Mouse (Mus musculus): Measurements from ENCODE around the gene Mef2d. TPM values are rescaled to one million over a fixed set of nuclear protein-coding genes. Genes with fewer than 3 reads are reported as not detected.
A peak's percentile ranks its signal among the peaks of the same experiment; 100 is the strongest.

Gene Mef2d
- total RNA-seq (2021): 100 to 1,000 TPM; 210 to 213 TPM
- long read RNA-seq, experiment 1, full-length matches to known transcripts: 26 of 174 reads
- long read RNA-seq, experiment 1, partial matches to known transcripts: 130 of 174 reads
- long read RNA-seq, experiment 1, other reads (novel, unspliced or antisense): 18 of 174 reads
- long read RNA-seq, experiment 2, transcript Mef2d-203 (12 exons, 1,791 nt): major isoform, 7 of 87 reads
- long read RNA-seq, experiment 2, partial matches to known transcripts: 20 of 87 reads
- long read RNA-seq, experiment 2, other reads (novel, unspliced or antisense): 59 of 87 reads

DNA sequence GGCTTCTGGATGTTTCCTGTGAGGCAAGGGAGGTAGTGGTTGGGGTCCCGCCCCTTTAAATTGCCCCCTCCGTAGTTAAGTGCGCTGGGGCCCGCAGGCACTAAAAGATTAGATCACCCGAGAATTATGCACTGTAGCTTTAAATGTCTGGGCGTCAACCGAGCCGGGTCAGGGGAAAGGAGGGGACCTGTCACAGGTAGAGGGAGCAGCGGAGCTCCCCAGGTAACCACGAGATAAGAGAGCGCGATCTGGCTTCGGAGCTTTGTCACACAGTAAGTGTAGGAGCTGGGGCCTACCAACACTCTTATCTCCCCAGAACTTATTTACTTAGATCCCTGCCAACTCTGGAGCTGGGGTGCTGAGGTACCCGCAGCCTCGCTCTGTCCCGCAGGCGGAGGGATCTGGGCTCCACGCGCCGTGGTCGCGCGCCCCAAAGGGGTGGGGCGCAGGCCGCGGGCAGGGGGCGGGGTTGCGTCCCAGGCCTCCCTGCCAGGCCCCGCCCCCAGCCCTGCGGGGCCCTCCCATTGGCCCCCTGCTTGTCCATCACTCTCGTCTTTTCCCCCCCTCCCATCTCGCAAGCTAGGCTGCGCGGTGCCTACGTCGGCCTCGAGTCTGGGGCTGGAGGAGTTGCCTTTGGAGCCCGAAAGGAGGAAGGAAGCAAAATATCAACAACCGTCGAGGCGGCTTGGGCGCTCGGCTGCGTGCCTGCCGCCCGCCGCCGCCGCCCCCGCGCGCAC, at the start of gene Mef2d:
Gene Mef2d, plus strand, starts transcription at position 586 of the 737 bp plus-strand sequence.
- DNase-seq (ENCODE audit: low spot score in 2 of 2): peak; percentile 94 to 95

- DNase-seq (ENCODE audit: low spot score in 2 of 2): no peak
These were observed 48.0 kb upstream of the Mef2d start for GRCm38 (mm10) chr3:88094126-88094525.

DNA sequence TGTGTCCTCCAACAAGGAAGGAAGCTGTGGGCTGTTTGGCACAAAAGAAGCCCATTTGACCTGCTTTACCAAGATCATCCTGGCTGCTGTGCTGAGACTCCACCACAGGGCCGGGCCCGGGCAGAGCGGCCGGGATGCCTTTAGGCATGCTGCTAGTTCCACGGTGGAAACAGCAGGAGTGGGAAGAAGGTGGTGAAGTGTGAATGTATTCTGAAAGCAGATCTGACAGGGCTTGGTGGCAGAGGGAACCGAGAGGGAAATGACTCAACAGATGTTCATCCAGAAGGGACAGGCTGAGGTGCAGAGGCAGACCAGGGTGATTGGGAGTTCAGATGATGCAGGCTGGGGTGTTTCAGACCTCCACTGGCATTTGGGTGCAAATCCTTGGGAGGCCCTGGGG, 44.5 kb upstream of the Mef2d start:
- peak in 1 of 2 experiments; percentile 17 for DNase-seq (ENCODE audit: low spot score in 2 of 2)

DNA sequence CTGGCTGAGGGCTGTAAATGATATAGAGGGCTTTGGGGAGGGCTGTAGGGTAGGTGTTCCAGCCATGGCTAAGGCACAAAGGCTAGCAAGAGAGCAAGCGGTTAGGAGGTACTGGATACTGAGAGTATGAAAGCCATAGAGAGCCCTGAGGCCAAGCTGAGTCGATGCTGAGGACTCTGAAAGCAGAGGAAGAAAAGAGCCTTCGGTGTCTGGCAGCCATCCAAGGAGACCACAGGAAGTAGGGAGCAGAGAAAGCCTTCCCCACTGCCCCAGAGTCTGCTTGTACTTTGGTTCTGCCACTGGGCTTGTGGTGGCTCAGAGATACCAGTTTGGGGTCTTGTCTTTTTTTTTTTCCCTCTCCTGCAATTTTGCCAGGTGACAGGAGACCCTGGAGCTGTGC, 41.9 kb upstream of the Mef2d start:
- DNase-seq (ENCODE audit: low spot score in 2 of 2): no peak

DNA sequence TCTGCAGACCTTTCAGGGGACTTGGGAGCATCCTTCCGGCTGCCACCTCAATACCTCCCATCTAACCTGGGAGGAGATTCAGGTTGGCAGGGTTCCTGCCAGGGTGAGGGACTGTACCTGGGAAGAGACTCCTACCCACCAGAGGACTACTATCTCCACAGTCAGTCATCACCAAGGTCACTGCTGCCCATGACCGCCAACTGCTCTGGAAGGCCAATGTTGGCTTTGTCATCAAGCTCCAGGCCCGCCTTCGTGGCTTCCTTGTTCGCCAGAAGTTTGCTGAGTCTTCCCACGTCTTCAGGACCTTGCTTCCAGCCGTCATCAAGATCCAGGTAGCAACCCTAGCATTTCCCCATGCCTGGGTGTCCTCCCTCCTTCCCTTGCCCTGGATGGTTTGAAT, 40.4 kb upstream of the Mef2d start:
- DNase-seq (ENCODE audit: low spot score in 2 of 2): no peak

DNA sequence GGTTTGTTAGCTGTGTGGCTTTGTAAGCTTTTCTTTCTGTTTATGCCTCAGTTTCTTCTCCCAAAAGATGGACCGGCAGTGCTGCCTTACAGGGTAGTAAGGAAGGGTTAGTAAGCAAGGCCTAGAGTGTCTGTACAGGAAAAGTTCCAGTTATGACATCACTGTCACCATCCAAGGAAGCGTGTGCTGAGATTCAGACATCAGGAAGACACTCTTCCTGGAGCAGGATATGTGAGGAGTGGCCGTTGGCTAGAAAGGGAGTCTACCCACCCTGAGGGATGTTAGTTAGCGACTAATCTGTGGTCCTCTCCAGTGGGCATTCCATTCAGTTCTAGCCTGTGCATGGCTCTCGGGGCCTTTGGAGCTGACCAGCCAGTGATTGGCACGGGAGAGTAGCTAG, 40.0 kb upstream of the Mef2d start:
- no peak for DNase-seq (ENCODE audit: low spot score in 2 of 2)

DNA sequence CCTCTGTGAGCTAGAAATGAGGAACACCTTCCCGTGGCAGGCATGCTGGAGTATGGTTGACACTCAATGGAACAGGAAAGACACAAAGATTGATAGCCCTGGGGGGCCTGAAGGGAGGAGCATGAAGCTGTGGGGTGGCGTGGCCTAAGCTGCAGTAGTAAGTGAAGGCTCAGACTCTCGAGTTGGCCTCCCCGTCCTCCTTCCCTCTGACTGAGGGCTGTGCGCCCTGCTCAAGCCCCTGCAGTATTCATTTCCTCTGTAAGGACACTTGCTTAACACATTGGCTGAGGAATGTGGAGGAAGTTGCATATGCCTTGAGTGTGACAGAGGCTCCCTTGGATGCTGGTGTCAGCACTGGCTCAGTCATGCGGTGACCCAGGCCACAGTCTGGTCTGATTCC, 39.6 kb upstream of the Mef2d start:
- no peak for DNase-seq (ENCODE audit: low spot score in 2 of 2)

DNA sequence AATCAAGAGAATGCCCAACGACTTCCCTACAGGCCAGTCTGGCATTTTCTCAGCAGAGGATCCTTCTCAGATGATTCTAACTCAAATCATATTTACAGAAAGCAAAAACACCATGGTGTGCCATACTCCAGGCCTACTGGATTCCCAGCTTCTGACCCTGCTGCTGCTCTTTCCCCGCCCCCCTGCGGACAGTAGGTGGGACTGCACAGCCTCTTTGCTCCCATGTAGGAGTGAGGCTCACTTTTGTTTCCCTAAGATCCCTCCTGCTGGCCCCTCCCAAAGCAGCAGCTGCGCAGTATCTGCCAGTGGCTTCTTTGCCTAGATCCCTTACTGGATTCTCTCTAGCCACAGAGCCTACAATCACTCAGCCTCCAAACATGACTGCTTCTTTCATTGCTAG, 36.0 kb upstream of the Mef2d start:
- no peak for DNase-seq (ENCODE audit: low spot score in 2 of 2)

DNA sequence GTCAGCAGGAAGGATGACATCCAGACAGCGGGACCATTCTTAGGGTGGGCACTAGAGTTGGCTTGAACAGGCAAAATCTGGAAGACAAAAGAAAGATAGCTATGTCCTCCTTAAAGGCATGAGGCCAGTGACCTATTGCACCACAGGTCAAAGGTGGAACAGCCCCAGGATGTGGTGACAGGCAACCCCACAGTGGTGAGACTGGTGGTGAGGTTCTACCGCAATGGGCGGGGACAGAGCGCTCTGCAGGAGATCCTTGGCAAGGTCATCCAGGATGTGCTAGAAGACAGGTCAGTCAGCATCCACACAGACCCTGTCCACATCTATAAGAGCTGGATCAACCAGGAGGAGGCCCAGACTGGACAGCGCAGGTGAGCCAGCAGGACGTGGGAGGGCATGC, 33.0 kb upstream of the Mef2d start:
- DNase-seq (ENCODE audit: low spot score in 2 of 2): no peak

- no peak for DNase-seq (ENCODE audit: low spot score in 2 of 2)
These were observed 27.8 kb upstream of the Mef2d start for GRCm38 (mm10) chr3:88114396-88114795.

GRCm38 (mm10) chr3:88120117-88120651, 22.0 kb upstream of the Mef2d start:
- DNase-seq (ENCODE audit: low spot score in 2 of 2): no peak

GRCm38 (mm10) chr3:88121164-88122131, 20.7 kb upstream of the Mef2d start:
- peak in 1 of 2 experiments; percentile 17 for DNase-seq (ENCODE audit: low spot score in 2 of 2)

- no peak for DNase-seq (ENCODE audit: low spot score in 2 of 2)
These were observed 17.0 kb upstream of the Mef2d start for GRCm38 (mm10) chr3:88125195-88125594.

DNA sequence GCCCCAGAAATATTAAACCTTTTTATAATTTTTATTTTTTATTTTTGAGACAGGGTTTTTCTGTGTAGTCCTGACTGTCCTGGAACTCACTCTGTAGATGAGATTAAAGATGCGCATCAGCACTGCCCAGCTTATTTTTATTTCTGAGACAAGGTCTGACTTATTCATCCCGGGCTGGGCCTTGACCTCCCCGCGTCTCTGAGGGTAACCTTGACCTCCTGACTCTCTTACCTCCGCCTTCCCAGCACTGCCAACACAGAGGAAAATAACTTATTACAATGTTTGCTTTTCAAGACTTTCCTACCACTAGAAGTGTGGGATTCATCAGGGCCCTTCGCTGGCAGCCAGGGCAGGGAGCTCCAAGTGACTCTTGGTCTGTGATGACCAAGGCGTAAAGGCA, 16.0 kb upstream of the Mef2d start:
- DNase-seq (ENCODE audit: low spot score in 2 of 2): no peak

- no peak for DNase-seq (ENCODE audit: low spot score in 2 of 2)
These were observed 14.5 kb upstream of the Mef2d start for GRCm38 (mm10) chr3:88127636-88128035.

DNA sequence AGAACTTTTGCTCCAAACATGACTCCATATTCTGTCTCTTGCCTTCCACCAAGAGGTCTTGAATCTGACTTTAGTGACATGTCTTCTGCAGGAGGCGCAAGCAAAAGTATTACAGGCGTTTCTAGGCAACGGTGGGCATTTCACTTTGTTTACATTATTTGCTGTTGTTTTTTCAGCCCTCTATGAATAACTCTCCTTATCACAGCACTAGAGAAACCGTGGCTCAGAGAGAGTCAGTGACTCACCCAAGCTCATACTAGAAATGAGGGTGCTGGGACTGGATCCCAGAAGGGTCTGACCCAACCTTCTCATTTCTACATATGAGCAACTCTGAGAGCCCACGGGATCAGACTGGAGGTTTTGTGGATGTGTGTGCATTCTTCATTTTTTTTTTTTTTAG, 14.1 kb upstream of the Mef2d start:
- DNase-seq (ENCODE audit: low spot score in 2 of 2): no peak

DNA sequence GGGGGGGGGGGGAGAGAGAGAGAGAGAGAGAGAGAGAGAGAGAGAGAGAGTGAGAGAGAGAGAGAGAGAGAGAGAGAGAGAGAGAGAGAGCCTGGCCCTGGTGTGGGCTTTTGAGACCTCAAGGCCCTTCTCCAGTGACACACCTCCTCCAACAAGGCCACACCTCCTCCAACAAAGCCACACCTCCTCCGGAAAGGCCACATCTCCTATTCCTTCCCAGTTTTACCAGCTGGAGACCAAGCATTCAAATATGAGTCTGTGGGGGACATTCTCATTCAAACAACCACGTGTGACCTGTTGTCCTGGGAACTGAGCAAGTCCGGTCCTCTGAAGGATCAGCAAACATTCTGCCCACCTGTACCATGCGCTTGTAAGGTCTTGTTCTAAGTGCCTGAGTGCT, 13.2 kb upstream of the Mef2d start:
- no peak for DNase-seq (ENCODE audit: low spot score in 2 of 2)

DNA sequence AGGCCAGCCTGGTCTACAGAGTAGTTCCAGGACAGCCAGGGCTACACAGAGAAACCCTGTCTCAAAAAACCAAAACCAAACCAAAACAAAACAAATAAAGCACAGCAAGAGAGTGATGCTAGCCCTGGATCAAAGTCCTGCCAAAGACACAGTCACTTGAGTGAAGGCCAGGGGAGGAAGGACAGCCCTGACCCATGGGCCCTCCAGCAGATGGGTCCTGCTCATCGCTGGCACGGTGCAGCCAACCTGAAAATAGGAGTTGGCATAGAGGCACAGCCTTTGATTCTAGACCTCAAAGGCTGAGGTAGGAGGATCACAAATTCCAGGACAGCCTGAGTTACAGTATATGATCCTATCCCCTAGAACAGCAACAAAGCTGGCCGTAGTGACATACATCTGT, 11.1 kb upstream of the Mef2d start:
- DNase-seq (ENCODE audit: low spot score in 2 of 2): no peak

- no peak for DNase-seq (ENCODE audit: low spot score in 2 of 2)
These were observed 9.7 kb upstream of the Mef2d start for GRCm38 (mm10) chr3:88132492-88132891.

DNA sequence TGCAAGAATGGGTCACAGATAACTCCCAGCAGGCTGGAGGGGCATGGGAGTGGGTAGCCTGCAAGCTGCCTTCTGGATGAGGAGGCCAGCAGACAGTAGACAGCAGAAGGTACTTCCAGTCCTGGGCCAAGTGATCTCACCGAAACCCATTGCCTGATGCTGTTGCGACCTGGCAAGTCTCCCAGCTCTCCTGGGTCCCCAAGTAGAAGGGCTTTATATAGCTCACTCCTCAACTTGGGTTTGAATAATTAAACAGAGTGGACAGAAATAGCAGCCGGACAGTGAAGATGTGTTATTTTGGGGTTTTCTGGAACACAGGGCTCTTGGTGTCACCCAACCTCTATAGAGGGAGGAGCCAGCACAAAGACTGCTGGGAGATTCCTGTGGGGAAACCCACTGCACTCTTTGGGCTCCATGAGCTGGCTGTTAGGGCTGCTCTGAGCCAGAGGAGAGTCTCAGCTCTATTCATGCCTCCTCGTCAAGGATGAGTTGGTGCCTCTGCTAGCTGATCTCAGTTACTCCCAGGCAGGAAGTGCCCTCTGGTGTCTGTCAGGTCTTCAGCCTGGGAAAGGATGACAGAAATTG, 8.9 kb upstream of the Mef2d start:
- DNase-seq (ENCODE audit: low spot score in 2 of 2): no peak

DNA sequence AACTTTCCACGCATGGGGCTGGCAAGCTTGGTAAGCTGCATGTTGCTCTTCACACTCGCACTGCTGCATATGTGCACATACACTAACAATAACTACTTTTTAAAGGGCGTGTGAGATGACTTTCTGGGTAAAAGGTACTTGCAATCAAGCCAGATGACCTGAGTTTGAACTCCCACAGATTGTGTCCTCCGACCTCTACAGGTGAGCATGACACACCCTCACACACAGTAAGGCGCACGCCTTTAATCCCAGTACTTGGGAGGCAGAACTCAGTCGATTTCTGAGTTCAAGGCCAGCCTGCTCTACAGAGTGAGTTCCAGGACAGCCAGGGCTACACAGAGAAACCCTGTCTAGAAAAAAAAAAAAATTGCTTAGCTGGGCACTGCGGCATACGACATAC, 5.8 kb upstream of the Mef2d start:
- DNase-seq (ENCODE audit: low spot score in 2 of 2): no peak

Data from left cerebral cortex, adult 18-20 months (tissue).